Mouse (Mus musculus): ENCODE measurements around the gene Hoxb6.

GRCm38 (mm10) chr11:96298895-96299667 lies 6.8 kb downstream of the Hoxb6 start:
- TF ChIP-seq CTCF (IDR thresholded peaks at IDR 0.05; ENCODE audit: extremely low read depth, insufficient read length, insufficient replicate concordance, low read depth, low read length): no peak
- TF ChIP-seq POLR2A (IDR thresholded peaks at IDR 0.05; ENCODE audit: low read depth, low read length): no peak

Data from small intestine, adult 2 months (tissue).